Mouse (Mus musculus) splenic B cell, adult 2 months (primary cell): ENCODE results near the gene Dnajb5.

Experiments used
- DNase-seq: peaks from one replicate; pipeline ENCODE4 v3.0.0-alpha.2; 2011; ENCODE audit warnings: low read depth, low spot score
- H3K27me3 ChIP-seq: 2 replicates; pipeline ENCODE4 v1.6.1; 2012; ENCODE audit warnings: mild to moderate bottlenecking, low read length, moderate library complexity, mixed read lengths; ENCODE audit not compliant: control insufficient read depth, poor library complexity, insufficient read depth, severe bottlenecking
- H3K36me3 ChIP-seq: 2 replicates; pipeline ENCODE4 v1.6.1; 2012; ENCODE audit warnings: mild to moderate bottlenecking, low read length, moderate library complexity, mixed read lengths; ENCODE audit not compliant: control insufficient read depth, poor library complexity, insufficient read depth, severe bottlenecking

Gene Dnajb5

GRCm38 (mm10) chr4:42924095-42924710 is 25.4 kb upstream of the Dnajb5 start:
- Histone ChIP-seq H3K36me3 (no peaks in the 10 kb centered on the region), H3K27me3 (no peaks in the 10 kb centered on the region)
- DNase-seq, result no peak

- Histone ChIP-seq H3K27me3 (no peaks in the 10 kb centered on the region), H3K36me3 (no peaks in the 10 kb centered on the region)
- no peak for DNase-seq
These were observed 21.4 kb upstream of the Dnajb5 start for GRCm38 (mm10) chr4:42928209-42928608.

GRCm38 (mm10) chr4:42928952-42929351 is 20.7 kb upstream of the Dnajb5 start:
- DNase-seq, result no peak
- Histone ChIP-seq H3K36me3 (no peaks in the 10 kb centered on the region), H3K27me3 (no peaks in the 10 kb centered on the region)

GRCm38 (mm10) chr4:42932229-42932969 is 17.2 kb upstream of the Dnajb5 start:
- no peaks in the 10 kb centered on the region for H3K36me3 ChIP-seq
- H3K27me3 ChIP-seq, result no peaks in the 10 kb centered on the region
- DNase-seq, result no peak

GRCm38 (mm10) chr4:42933630-42934029 is 16.0 kb upstream of the Dnajb5 start:
- Histone ChIP-seq H3K27me3 (no peaks in the 10 kb centered on the region), H3K36me3 (no peaks in the 10 kb centered on the region)
- no peak for DNase-seq

GRCm38 (mm10) chr4:42941396-42941795 is 8.2 kb upstream of the Dnajb5 start:
- no peaks in the 10 kb centered on the region; the same call in 1 of the 2 replicates for H3K27me3 ChIP-seq
- no peak for DNase-seq
- H3K36me3 ChIP-seq, result no peaks in the 10 kb centered on the region

GRCm38 (mm10) chr4:42943341-42943740 is 6.3 kb upstream of the Dnajb5 start:
- no peak for DNase-seq
- Histone ChIP-seq H3K27me3 (no peaks in the 10 kb centered on the region; the same call in 1 of the 2 replicates), H3K36me3 (no peaks in the 10 kb centered on the region)

- Histone ChIP-seq H3K27me3 (no peaks in the 10 kb centered on the region; the same call in 1 of the 2 replicates), H3K36me3 (no peaks in the 10 kb centered on the region)
- no peak for DNase-seq
These were observed 5.4 kb upstream of the Dnajb5 start for GRCm38 (mm10) chr4:42944185-42944584.

GRCm38 (mm10) chr4:42945043-42945442 is 4.6 kb upstream of the Dnajb5 start:
- H3K27me3 ChIP-seq, result no peaks in the 10 kb centered on the region; the same call in 1 of the 2 replicates
- no peak for DNase-seq
- no peaks in the 10 kb centered on the region for H3K36me3 ChIP-seq

GRCm38 (mm10) chr4:42945445-42945844 is 4.2 kb upstream of the Dnajb5 start:
- Histone ChIP-seq H3K27me3 (no peaks in the 10 kb centered on the region; the same call in 1 of the 2 replicates), H3K36me3 (no peaks in the 10 kb centered on the region)
- no peak for DNase-seq

- no peaks in the 10 kb centered on the region for H3K36me3 ChIP-seq
- H3K27me3 ChIP-seq, result no peaks in the 10 kb centered on the region; the same call in 1 of the 2 replicates
- DNase-seq, result peak; percentile 60
These were observed 3.7 kb upstream of the Dnajb5 start for GRCm38 (mm10) chr4:42945952-42946351.

GRCm38 (mm10) chr4:42946733-42947290 is 2.8 kb upstream of the Dnajb5 start:
- peak; percentile 27 for DNase-seq
- no peaks in the 10 kb centered on the region; the same call in 1 of the 2 replicates for H3K27me3 ChIP-seq
- no peaks in the 10 kb centered on the region for H3K36me3 ChIP-seq

GRCm38 (mm10) chr4:42948527-42948926 is 1.1 kb upstream of the Dnajb5 start:
- H3K36me3 ChIP-seq, result no peaks in the 10 kb centered on the region
- DNase-seq, result no peak
- no peaks in the 10 kb centered on the region; the same call in 1 of the 2 replicates for H3K27me3 ChIP-seq

- H3K27me3 ChIP-seq, result no peaks in the 10 kb centered on the region
- no peaks in the 10 kb centered on the region for H3K36me3 ChIP-seq
- DNase-seq, result no peak
These were observed 451 bp upstream of the Dnajb5 start for GRCm38 (mm10) chr4:42949051-42949675.

- peak; percentile 95 for DNase-seq
- Histone ChIP-seq H3K36me3 (no peaks in the 10 kb centered on the region), H3K27me3 (no peaks in the 10 kb centered on the region)
These were observed 498 bp downstream of the Dnajb5 start for GRCm38 (mm10) chr4:42950065-42950558.
